Mouse (Mus musculus): Measurements from ENCODE around the gene Tiam2. TPM values are rescaled to one million over a fixed set of nuclear protein-coding genes. Genes with fewer than 3 reads are reported as not detected.

Gene Tiam2
- total RNA-seq, 1 experiment from 2014 or later: 3.5 TPM

DNA sequence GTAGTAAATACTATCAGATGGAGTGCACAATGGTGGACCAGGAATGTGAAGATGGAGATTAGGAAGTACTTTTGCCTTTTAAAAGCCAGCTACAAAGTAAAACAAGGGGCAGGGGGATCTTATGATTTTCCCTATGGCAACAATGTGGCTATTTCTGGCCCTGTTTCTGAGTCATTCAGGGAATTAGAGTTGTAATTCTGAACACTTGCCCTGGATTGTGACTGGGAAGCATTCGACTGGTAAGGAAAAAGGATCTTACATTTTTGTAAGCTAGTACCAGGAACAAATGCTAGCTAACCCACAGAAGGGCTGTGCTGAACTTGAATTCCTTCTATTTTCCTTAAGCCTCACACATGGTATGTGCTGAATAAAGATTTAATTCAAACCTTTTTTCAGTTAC, 205.3 kb downstream of the Tiam2 start:
- ATAC-seq (replicated peaks; ENCODE audit: low read depth, poor library complexity, severe bottlenecking): no peak

- ATAC-seq (replicated peaks; ENCODE audit: low read depth, poor library complexity, severe bottlenecking): no peak
Observed at GRCm38 (mm10) chr17:3532254-3532653, 205.9 kb downstream of the Tiam2 start, which contains the start of gene Cldn20. TSS of gene Cldn20 (plus strand) at chr17:3532554.

GRCm38 (mm10) chr17:3533425-3533824, 207.1 kb downstream of the Tiam2 start:
- peak; percentile 83 for ATAC-seq (replicated peaks; ENCODE audit: low read depth, poor library complexity, severe bottlenecking)

GRCm38 (mm10) chr17:3540304-3540703, 213.9 kb downstream of the Tiam2 start:
- ATAC-seq (replicated peaks; ENCODE audit: low read depth, poor library complexity, severe bottlenecking): peak; percentile 56

GRCm38 (mm10) chr17:3541033-3541432, 214.7 kb downstream of the Tiam2 start:
- ATAC-seq (replicated peaks; ENCODE audit: low read depth, poor library complexity, severe bottlenecking): no peak

- ATAC-seq (replicated peaks; ENCODE audit: low read depth, poor library complexity, severe bottlenecking): no peak
Observed at GRCm38 (mm10) chr17:3547725-3548124, 221.4 kb downstream of the Tiam2 start.

DNA sequence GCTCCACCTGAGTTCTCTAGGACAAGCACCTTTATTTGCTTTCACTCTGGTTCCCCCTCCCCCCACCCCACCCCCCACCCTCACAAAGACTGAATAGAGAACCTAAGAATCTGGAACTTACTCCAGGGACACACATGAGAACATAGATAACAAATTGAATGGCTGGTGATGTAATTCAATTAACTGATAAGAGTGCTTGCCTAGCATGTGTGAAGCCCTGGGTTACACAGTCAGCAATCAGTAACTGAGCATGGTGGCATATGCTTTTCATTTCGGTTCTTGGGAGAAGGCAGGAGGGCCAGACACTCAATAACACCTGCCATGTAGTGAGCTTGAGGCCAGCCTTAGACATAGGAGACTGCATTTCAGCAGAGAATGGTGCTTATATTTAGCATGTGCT, 229.9 kb downstream of the Tiam2 start:
- ATAC-seq (replicated peaks; ENCODE audit: low read depth, poor library complexity, severe bottlenecking): no peak

- ATAC-seq (replicated peaks; ENCODE audit: low read depth, poor library complexity, severe bottlenecking): peak; percentile 90
Observed at GRCm38 (mm10) chr17:3557331-3558311, 231.2 kb downstream of the Tiam2 start, which contains the start of gene Tfb1m. TSS of gene Tfb1m (minus strand) at chr17:3557781.

DNA sequence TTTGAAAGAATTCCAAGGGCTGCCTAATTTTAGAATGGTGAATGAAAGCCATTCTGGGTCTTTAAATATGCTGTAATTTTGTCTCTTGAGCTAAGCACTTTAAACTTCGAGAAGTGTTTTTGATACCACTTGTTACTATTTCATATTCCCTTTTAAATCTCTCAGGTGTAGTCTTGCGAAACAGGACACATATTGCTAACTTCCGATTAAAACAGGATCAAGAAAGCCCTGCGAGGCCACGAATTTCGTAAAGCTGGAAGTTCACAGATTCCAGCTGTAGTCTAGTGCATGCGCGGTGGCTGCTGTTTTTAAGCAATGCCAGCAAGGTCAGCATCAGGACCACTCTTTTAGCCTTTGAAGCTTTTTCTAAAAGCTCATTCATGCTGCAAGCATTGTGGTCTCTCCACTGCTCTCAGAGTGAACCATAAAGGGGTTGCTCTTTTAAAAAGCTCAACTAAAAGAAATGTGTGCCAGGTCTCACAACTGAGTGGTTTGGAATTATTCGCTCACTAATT, 232.0 kb downstream of the Tiam2 start:
- ATAC-seq (replicated peaks; ENCODE audit: low read depth, poor library complexity, severe bottlenecking): no peak

DNA sequence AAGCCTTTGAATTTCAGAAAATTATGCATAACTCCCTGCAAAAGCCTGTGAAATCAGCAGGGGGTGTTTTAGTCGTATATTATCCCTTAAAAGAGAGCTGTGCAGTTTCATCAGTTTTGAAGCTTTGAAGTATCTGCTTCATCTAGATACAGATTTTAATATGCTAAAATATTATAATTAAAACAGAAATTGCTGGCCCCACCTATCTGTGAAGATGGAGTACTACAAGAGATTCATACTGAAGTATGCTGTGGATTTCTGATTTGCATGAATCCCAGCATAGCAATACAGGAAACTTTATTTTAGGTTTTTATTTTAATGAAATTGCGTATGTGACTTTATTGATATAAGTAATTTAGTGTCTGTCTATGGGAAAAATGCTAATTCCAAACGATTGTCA, 234.2 kb downstream of the Tiam2 start:
- ATAC-seq (replicated peaks; ENCODE audit: low read depth, poor library complexity, severe bottlenecking): no peak

GRCm38 (mm10) chr17:3562405-3562804, 236.0 kb downstream of the Tiam2 start:
- no peak for ATAC-seq (replicated peaks; ENCODE audit: low read depth, poor library complexity, severe bottlenecking)

DNA sequence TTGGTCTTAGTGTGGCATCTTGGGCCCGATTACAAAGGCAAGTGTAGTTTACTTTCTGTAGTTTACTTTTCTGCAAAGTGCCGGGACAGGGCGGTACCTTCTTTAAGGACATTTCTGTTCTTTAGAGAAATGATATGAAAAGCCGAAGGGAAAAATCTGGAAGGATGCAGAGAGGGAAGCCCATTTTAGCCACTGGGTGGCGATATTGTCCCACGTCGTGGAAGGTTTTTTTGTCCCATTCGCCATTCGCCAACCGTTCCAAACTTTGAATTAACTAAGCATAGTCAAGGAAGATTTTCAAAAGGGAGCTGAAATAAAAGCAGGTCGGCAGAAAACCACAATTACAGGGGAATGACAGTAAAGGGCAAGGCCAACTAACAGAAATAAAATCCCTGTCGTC, 244.5 kb downstream of the Tiam2 start:
- ATAC-seq (replicated peaks; ENCODE audit: low read depth, poor library complexity, severe bottlenecking): peak; percentile 82

Other genes with a start within 250 kb of the Tiam2 start
- 34.0 and 52.3 TPM in 2 replicates for gene Scaf8, start 211.6 kb upstream of the Tiam2 start, total RNA-seq (2017)
- not detected in 2 replicates for gene Cldn20, start 206.0 kb downstream of the Tiam2 start, total RNA-seq (2017)
- gene Tfb1m, start 231.2 kb downstream of the Tiam2 start, total RNA-seq (2017): 11.6 and 16.2 TPM in 2 replicates